Mouse (Mus musculus): ENCODE measurements around the gene Cbr1. TPM values are rescaled to one million over a fixed set of nuclear protein-coding genes. Genes with fewer than 3 reads are reported as not detected.

Gene Cbr1
- total RNA-seq (2021), result 10 to 100 TPM; 57.8 to 63.5 TPM
- long read RNA-seq, transcript Cbr1-201 (3 exons, 1,237 nt), result major isoform, 84 of 94 reads
- long read RNA-seq, partial matches to known transcripts, result 0 of 94 reads
- long read RNA-seq, other reads (novel, unspliced or antisense), result 10 of 94 reads

DNA sequence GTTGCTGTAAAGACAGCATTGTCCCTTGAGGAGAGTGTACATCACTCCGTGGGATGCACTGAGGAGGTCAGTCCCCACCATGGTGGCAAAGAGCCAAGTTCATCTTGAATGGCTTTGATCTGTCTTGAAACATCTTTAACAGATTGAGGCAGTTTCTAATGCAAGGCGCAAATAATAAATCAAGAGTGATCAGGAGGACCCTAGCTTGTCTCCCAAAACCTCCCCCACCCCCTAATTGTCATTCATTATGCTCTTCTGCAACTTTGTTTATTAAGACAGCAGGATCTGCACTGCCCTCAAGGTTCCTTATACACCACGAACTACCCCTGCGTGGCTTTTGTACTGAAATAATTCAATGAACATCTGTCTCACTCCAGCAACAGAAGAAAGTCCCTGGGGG, at the start of gene Cbr1:
TSS of gene Cbr1 (plus strand) at position 301 of the 400 bp plus-strand sequence.
- no peak for DNase-seq (ENCODE audit: low spot score in 2 of 2)

DNA sequence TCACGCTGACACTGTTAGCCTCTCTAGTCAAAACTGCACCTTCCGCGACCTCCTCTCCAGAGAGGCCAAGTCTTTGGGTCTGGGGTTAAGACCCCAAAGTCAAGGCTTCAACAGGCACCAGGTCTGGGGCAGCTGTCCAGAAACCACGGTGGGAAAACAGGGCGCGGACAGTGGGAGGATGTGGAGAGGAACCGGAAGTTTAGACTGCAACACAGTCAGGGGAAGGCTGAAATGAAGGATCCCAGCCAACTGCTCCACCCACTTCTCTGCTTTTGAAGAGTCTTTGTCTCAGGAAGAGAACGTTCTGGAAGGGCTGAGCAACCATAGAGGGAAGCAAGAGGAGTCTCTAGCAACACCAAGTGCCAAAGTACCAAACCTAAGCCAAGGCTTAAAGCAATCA, 48.0 kb upstream of the Cbr1 start:
- DNase-seq (ENCODE audit: low spot score in 2 of 2), result no peak

DNA sequence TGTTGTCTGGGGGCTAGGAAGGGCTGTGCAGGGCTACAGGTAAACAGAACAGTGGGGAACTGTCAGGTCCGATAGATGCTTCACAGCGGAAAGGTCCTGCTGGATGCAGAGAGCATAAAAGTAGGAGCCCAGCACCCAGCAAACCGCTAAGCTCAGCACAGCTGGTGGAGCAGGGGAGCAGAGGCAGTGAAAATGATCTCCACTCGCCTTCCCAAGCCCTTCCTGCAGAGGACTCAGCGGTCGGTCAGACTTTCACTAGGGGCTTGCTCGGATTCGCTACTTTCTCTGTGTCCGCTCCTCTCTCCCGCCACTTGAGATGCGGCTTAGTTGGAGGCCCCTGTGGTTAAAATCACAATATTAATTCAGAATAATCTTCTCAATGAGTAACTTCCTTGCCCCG, 47.2 kb upstream of the Cbr1 start:
- DNase-seq (ENCODE audit: low spot score in 2 of 2), result no peak

DNA sequence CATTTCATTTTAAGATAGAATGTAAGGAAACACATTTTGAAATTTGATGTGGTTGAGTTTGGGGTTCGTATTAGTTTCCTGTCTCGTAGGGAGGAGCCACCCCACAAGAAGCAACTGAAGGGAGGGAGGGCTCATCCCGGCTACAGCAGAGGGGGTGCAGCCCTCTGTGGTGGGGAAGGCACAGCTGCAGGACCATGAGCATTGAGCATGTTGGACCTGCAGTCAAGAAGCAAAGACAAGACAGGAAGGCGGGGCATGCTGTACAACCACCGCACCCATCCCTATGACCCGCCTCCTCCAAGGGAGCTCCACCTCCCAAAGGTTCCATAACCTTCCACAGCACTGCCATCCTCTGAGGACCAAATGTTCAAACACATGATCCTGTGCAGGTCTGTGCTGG, 33.3 kb upstream of the Cbr1 start:
- no peak for DNase-seq (ENCODE audit: low spot score in 2 of 2)

DNA sequence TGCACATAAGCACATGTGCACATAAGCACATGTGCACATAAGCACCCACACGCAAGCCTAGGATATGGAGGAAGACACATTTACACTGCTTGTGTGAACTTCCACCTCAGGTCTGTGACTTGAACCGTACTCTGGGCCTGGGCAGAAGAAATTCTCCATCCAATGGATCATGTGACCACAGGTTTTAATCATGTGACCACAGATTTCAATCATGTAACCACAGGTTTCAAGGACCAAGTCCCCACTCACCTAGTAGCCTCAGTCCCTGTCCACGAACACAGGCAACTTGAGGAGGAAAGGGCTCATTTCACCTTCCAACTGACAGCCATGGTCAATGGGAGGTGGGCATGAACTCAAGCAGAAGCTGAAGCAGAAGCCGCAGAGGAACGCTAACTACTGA, 32.2 kb upstream of the Cbr1 start:
- no peak for DNase-seq (ENCODE audit: low spot score in 2 of 2)

DNA sequence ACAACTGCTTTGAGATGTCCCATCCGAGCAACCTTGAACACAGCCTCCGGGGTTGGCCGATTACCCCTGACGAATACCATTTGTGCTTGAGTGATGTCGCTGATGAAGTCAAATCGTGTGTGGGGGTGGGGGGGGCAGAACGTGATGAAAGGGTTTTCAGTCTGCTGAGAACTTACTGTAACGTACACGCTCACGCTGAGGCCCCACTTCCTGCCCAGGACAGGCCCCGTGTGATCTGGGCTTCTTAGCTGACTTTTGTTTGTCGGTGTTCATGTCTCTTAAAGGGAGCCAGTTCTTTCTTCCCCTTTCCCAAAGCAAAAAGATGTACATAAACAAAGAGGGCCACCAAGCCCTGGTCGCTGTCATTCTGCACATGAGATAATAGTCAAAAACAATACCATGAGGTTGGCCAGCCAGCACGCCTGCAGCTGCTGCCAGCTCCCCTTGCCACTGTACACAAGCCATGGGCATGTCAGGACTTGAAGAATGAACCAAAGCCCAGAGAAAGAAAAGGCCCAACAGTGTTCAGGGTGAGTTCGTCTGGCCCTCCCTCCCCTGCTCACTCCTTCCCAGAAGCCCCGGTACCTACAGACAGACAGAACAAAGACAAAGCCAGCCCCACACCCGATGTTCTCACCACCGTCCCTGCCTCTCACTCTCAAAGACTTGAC, 31.0 kb upstream of the Cbr1 start:
- no peak for DNase-seq (ENCODE audit: low spot score in 2 of 2)

DNA sequence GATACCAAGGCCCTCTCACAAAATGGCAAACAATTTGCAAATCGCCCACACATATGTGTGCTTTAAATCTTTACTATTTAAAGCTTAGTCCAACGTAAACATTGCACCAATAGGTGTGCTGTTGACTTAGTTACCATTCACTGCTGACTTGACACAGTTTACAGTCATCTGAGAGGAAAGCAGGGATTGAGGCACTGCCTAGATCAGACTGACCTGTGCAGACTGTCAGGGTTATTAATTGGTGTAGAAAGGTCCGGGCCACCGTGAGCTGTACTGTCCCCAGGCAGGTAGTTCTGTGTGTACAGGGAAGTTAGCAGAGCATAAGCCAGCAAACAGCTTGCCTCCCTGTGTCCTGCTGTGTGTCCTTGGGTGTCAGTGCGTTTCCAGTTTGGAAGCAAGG, 30.1 kb upstream of the Cbr1 start:
- DNase-seq (ENCODE audit: low spot score in 2 of 2), result no peak

DNA sequence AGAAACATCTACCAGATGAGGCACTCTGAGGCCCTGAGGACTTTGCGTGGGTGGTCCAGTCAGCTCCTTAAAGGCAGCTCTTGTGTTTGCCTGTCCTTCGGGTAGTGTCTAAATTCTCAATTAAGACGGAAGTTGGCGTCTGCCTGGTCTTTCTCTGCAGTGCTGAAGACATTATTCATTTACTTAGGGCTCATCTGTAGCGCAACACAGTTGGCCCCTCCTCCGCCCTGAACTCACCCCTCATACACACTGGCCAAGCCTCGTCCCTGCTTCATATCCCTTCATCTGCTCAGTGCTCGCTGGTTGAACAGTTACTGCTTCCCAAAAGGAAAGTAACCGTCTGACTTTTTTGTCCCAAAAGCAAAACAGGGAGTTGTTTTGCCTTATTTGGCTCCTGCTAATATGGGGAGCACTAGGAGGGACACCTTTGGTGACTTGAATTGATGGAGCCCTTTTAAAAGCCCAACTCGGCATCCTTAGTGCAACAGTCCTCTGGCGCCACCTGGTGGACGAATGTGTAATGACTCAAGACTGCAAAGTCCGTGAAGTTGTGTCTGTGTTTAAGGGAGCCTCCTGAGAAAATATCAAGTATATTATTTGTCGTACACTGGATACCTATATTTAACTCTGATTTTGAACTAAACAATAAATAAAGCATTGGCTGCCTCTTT, 29.1 kb upstream of the Cbr1 start:
- peak; percentile 91 to 93 for DNase-seq (ENCODE audit: low spot score in 2 of 2)

DNA sequence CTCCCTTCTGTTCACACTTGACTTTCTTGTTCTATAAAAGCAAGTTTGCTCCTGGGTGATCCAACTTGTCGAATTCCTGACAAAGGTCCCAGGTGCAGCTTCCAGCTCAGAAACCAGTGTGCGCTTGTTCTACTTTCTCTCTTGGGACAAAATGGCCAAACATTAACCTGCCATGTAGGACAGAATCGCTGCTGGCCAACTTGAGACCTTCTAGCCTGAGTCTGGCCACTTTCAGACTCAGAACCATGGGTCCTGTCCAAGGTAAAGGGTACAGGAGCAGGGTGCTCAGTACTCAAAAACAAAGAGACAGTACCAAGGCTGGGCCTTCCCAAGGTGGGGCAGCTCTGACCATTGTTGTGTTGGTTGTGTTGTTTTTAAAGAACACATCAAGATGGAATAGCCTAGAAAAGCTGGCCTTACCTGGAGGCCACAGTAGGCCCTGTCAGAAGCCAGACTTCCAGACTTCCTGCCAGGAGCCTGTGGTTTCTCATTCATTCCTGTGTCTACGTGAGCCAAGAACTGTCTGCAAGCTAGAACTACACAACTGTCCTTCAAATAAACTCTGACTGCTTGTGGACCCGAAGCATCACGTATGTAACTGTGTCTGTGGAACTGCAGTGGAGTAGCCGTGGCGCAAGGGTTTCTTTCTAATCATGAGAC, 27.2 kb upstream of the Cbr1 start:
- no peak for DNase-seq (ENCODE audit: low spot score in 2 of 2)

DNA sequence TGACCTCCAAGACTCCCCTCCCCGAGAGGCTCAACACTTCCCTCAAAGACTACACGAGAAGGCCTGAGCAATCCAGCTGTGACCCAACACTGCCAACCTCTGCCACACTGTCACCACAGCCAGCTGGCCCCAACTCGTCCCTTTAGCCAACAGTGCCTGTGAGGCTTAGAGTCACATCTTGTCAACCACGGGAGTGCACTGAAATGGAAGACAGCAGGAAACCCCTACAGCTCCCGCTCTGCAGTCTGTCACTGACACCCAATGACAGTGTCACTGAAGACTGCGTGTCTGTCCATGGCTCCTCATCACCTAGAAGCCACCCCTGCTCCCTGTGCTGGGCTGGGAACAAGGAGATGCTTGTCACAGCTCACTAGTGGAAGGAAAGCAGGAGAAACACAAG, 24.5 kb upstream of the Cbr1 start:
- no peak for DNase-seq (ENCODE audit: low spot score in 2 of 2)

DNA sequence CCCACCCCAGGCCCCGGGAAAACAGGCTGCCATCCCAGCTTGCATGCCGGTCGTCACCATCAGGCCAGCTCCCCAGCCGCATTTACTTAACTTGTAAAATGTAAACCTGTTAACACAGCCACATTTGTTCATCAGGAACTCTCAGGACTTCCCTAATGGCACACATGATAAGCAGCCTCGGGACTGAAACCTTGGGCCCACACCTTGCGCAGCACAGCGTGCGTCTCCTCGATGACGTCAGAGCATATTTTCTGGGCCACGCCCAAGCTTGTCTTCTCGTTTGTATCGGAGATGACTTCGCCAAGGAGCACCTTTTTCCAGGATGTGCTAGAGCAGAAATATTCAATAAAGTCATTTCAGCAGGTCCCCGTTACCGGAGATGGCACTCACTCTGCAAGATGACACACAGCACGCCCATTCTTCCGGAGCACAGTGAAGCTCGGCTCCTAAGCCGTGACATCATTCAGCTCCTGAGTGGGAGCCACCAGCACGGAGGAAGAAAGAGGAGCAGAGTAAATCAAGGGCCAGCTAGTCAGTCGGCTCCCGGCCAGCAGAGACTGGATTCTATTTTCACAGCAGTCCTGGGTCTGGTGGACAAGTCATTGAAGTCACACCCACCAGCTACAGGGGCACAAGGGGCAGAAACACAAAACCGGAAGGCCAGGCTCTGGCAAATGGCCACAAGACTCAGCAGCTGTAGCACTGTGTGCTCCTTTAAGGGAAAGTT, 20.5 kb upstream of the Cbr1 start:
- no peak for DNase-seq (ENCODE audit: low spot score in 2 of 2)

DNA sequence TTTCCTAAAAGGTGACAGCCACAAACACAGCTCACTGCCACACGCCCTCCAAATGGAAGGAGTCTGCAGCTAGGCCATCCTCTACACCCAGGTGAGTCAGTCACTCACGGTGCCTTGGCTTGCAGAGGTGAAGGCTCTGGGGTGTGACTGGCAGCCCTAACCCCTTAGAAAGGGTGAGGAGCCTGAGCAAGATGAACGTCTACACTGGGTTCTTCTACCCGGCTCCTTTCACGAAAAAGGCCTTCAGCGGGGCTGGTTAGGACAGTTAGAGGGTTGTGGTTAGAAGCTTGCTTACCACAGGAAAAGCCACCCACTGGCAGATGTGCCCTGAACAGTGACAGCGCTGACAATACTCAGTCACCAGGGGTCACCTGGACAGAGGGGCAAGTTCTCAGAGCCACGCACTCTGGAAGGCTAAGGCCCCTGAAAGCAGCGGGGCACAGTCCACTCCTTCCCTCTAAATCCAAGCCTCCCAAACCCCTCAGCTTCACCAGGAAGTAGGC, 19.9 kb upstream of the Cbr1 start:
- DNase-seq (ENCODE audit: low spot score in 2 of 2), result no peak

DNA sequence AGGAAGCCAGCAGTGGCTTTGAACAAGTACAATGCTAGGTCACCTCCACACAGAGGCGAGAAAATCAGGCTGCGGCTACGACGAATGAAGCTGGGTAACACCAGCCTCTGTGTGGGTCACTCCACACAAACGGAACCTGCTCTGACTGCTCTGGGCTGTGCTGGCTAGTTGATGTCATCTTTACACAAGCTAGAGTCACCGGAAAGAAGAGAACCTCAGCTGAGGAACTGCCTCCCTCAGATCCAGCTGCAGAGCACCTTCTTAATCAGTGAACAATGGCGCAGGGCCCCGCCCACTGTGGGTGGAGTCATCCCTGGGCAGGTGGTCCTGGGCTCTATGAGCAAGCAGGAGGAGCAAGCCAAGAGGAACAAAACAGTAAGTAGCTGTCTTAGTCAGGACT, 19.3 kb upstream of the Cbr1 start:
- DNase-seq (ENCODE audit: low spot score in 2 of 2), result no peak

DNA sequence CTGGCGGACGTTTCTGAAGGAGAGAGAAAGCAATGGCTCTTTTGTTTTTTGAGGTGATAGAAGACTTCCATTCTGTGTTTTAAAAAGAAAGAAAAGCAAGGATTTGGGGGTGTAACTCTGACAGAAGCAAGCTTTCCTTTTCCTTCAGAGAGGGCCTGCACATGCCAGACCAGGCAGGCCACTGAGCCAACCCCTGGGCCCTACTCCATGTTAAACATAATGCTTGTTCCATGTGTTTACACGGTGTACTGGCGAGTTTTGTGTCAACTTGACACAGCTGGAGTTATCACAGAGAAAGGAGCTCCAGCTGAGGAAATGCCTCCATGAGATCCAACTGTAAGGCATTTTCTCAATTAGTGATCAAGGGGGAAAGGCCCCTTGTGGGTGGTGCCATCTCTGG, 17.4 kb upstream of the Cbr1 start:
- DNase-seq (ENCODE audit: low spot score in 2 of 2), result no peak

DNA sequence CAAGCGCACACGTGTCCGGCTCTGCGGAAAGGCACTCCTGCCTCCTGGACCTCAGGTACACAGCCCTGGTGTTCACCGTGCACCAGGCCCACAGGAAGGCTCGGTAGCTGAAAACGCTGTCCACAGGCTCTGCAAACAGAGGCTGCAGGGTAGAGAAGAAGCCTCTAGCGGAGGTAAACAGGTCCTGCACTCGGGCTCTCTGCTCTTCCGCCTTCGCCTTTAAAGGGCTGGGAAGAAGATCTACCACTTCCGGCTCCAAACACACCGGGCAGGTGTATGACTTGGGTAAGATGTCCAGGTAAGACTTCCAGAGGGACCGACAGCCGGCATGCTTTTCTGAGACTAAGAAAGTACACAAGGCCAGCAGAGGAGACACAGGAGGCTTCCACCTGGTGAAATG, 14.7 kb upstream of the Cbr1 start:
- no peak for DNase-seq (ENCODE audit: low spot score in 2 of 2)

DNA sequence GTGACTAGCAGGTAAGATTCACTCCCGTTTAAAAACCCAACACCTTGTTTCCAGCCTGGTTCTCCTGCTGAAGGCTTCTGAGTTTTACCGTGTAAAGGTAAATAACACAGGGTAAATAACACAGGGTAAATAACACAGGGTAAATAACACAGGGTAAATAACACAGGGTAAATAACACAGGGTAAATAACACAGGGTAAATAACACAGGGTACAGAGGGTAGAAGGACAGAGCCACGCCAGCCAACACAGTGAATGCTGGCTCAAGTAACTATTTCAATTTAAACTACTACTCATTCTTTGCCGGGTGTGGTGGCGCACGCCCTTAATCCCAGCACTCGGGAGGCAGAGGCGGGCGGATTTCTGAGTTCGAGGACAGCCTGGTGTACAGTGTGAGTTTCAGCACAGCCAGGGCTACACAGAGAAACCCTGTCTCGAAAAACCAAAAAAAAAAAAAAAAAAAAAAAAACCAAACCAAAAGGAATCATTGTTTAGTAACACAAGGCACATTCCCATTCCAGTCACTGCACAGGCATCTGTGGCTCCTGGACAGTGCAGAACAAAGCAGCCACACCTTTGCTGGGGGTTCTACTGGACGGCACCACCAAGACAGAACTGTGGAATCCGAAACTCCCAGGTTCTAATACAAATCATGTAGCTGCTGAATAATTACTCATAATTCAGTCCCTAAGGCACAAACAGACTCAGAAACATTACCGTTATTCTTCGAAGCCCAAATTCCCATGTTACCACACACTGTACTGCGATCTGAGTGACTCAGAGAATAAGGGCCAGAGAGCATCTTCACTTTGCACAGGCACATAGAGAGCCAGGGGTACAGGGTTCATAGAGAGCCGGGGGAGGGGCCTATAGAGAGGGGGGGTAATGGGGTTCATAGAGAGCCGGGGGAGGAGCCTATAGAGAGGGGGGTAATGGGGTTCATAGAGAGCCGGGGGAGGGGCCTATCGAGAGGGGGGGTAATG, 13.9 kb upstream of the Cbr1 start:
- DNase-seq (ENCODE audit: low spot score in 2 of 2), result no peak

DNA sequence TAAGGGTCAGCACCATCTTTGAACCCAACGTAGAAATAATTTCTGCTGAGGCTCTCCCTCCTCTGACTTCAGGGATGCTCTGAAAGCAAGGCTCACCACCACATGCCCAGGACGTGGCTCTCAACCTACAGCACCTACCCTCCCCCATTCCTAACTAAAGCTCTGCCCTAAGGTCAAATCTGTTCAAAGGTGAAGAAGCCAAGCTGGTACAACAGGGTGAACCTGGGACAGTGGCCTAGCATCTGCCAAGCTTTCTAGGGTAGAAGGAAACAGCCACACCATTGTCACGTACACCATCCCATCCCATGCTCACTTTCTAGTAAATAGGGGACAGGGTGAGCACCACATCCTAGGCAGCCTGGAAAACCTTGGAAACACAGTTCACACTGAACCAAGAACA, 12.9 kb upstream of the Cbr1 start:
- no peak for DNase-seq (ENCODE audit: low spot score in 2 of 2)

DNA sequence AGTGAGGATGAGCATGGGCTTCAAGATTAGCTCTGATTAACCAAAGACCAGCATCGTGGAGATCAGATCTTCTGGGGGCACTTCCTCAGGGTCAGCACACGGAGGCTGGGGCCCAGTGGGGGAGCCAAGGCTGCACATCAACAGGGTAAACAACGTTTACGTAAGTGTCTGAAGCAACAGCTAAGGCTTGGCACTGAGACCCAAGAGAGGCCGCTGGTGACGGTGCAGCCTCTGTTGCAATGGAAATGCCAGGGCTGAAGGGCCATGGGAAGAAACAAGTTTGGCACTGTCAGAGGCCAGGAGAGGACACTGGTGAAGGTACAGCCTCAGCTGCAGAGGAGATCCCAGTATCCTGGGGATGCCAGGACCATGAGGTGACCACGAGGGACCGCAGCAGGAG, 12.2 kb upstream of the Cbr1 start:
- DNase-seq (ENCODE audit: low spot score in 2 of 2), result no peak

DNA sequence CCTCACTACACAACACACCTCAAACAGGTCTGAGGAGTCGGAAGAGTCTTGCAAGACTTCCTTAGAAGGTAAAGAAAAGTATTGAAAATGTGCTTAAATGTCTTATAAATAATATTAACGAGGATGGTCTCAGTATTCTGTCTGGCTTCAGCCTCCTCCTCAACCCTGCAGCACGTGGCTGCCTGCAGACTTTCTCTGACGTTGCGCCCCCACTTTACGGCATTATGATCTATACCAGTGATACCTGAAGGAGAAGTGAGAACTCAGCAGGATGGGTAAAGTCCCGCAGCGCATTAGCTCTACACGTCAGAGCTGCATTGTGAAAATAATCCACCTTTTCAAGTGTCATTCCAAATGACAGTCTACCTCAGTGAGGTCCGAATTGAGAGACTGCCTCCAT, 11.2 kb upstream of the Cbr1 start:
- DNase-seq (ENCODE audit: low spot score in 2 of 2), result no peak

DNA sequence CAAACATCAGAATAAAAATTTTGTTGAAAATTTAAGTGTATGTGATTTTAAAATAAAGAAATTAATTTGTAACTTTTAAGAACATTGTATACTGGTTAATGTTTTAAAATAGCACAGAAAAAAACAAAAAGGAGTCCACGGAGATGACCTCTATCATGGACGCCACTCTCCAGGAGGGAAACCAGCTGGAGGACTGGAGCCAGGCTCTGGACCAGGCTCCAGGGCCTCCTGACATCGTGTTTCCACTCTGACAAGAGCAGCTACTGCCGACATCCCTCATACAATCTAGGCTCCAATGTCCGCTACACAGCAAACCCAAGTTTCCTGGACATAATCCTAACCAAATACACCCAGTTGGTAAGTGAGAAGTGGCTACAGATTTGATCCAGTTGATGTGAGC, 9.9 kb upstream of the Cbr1 start:
- no peak for DNase-seq (ENCODE audit: low spot score in 2 of 2)

All from layer of hippocampus, postnatal 10 days (tissue).